Mouse (Mus musculus) spleen, adult 2 months (tissue): Measurements from ENCODE around the gene Rap1gap2.

Experiments
- CTCF ChIP-seq: fragments of 200-500 bp; IDR thresholded peaks from 2 replicates; pipeline ENCODE4 v1.5.1; 2011; ENCODE audit warnings: mild to moderate bottlenecking, inconsistent platforms; ENCODE audit not compliant: insufficient read depth, insufficient read length, insufficient replicate concordance; ENCODE audit errors: extremely low read depth
- POLR2A ChIP-seq: fragments of 200-500 bp; IDR thresholded peaks from 2 replicates; pipeline ENCODE4 v1.6.1; 2011; ENCODE audit warnings: low read depth, low read length, inconsistent platforms

DNA sequence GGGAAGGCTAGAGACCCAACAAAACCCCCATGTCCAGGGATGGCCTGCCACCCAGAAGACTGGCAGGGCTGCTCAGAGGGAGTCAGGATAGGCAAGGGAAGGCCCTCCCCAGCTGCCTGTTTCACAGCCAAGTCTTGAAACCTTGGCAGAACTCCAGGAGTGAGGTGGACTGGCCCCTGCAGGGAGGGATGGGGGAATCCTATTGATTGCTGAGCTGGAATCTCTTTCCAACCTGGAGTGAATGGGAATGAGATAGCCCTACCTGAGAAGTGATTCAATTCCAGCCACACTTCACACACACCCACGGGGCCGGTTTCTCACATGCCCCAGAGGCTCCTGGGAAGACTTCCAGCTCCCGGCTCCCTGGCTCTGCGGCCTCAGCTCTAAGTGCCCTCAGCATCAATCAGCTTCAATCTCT is 200.9 kb downstream of the Rap1gap2 start:
- TF ChIP-seq CTCF = no peak
- TF ChIP-seq POLR2A = no peak
